Mouse (Mus musculus): ENCODE data around the gene Irgm2.
"Not testable (repeated sequence)": the region's sequence is repeated elsewhere in the genome, so short reads cannot be mapped to it uniquely, and the experiment has no call there.

Irgm2 gene

GRCm38 (mm10) chr11:58211062-58211681 is 11.8 kb downstream of the Irgm2 start:
- in situ Hi-C loops (cut with MboI, MseI) = loop anchor here (10.0 to 25.0 kb wide), 2 partner anchors 556 to 2001 kb away; partner anchors contain the start of gene Srebf1 (in 1 of the 2)

- in situ Hi-C loops (cut with MboI, MseI) = loop anchor here (10.0 to 25.0 kb wide), 2 partner anchors 557 to 2001 kb away; partner anchors contain the start of gene Srebf1 (in 1 of the 2)
Measured at GRCm38 (mm10) chr11:58211682-58212067, 12.3 kb downstream of the Irgm2 start.

- in situ Hi-C loops (cut with MboI, MseI) = loop anchor here (10.0 to 25.0 kb wide), 2 partner anchors 559 to 1998 kb away; partner anchors contain the start of gene Srebf1 (in 1 of the 2)
Measured at GRCm38 (mm10) chr11:58213673-58214342, 14.4 kb downstream of the Irgm2 start.

- in situ Hi-C loops (cut with MboI, MseI) = loop anchor here (5.0 to 25.0 kb wide), 3 partner anchors 32 to 1998 kb away; partner anchors contain the start of gene Srebf1 (in 1 of the 2)
Measured at GRCm38 (mm10) chr11:58214391-58215048, 15.1 kb downstream of the Irgm2 start.

GRCm38 (mm10) chr11:58215049-58215430 is 15.6 kb downstream of the Irgm2 start:
- in situ Hi-C loops (cut with MboI, MseI) = loop anchor here (5.0 to 25.0 kb wide), 3 partner anchors 33 to 1997 kb away; partner anchors contain the start of gene Srebf1 (in 1 of the 2)

- in situ Hi-C loops (cut with MboI, MseI) = loop anchor here (5.0 to 25.0 kb wide), 3 partner anchors 34 to 1996 kb away; partner anchors contain the start of gene Srebf1 (in 1 of the 2)
Measured at GRCm38 (mm10) chr11:58215814-58216213, 16.4 kb downstream of the Irgm2 start.

- in situ Hi-C loops (cut with MboI, MseI) = loop anchor here (5.0 to 25.0 kb wide), 3 partner anchors 35 to 1995 kb away; partner anchors contain the start of gene Srebf1 (in 1 of the 2)
Measured at GRCm38 (mm10) chr11:58216823-58217222, 17.4 kb downstream of the Irgm2 start.

- in situ Hi-C loops (cut with MboI, MseI) = loop anchor here in 1 of 2 experiments (25.0 kb wide), 1 partner anchor 1989 kb away; the partner anchor contains the start of gene Srebf1
Measured at GRCm38 (mm10) chr11:58223751-58224150, 24.3 kb downstream of the Irgm2 start.

GRCm38 (mm10) chr11:58224313-58224712 is 24.9 kb downstream of the Irgm2 start:
- in situ Hi-C loops (cut with MboI, MseI) = loop anchor here in 1 of 2 experiments (25.0 kb wide), 1 partner anchor 1988 kb away; the partner anchor contains the start of gene Srebf1

- in situ Hi-C loops (cut with MboI, MseI) = loop anchor here in 1 of 2 experiments (25.0 kb wide), 1 partner anchor 1987 kb away; the partner anchor contains the start of gene Srebf1
Measured at GRCm38 (mm10) chr11:58224872-58225271, 25.5 kb downstream of the Irgm2 start.

- in situ Hi-C loops (cut with MboI, MseI) = no loop called here
Measured at GRCm38 (mm10) chr11:58225655-58226054, 26.2 kb downstream of the Irgm2 start.

- in situ Hi-C loops (cut with MboI, MseI) = no loop called here
Measured at GRCm38 (mm10) chr11:58226425-58226824, 27.0 kb downstream of the Irgm2 start.

GRCm38 (mm10) chr11:58228021-58228420 is 28.6 kb downstream of the Irgm2 start:
- in situ Hi-C loops (cut with MboI, MseI) = not testable (repeated sequence)

GRCm38 (mm10) chr11:58230396-58230910 is 31.0 kb downstream of the Irgm2 start:
- in situ Hi-C loops (cut with MboI, MseI) = loop anchor here in 1 of 2 experiments (5.0 kb wide), 1 partner anchor 43 kb away; no protein-coding TSS in a partner anchor

GRCm38 (mm10) chr11:58231156-58231555 is 31.7 kb downstream of the Irgm2 start:
- in situ Hi-C loops (cut with MboI, MseI) = loop anchor here in 1 of 2 experiments (5.0 kb wide), 1 partner anchor 44 kb away; no protein-coding TSS in a partner anchor

- in situ Hi-C loops (cut with MboI, MseI) = loop anchor here in 1 of 2 experiments (5.0 kb wide), 1 partner anchor 47 kb away; no protein-coding TSS in a partner anchor
Measured at GRCm38 (mm10) chr11:58234551-58234950, 35.1 kb downstream of the Irgm2 start.

- in situ Hi-C loops (cut with MboI, MseI) = no loop called here
Measured at GRCm38 (mm10) chr11:58235152-58235551, 35.7 kb downstream of the Irgm2 start.

- in situ Hi-C loops (cut with MboI, MseI) = no loop called here
Measured at GRCm38 (mm10) chr11:58238840-58239791, 39.7 kb downstream of the Irgm2 start.

- in situ Hi-C loops (cut with MboI, MseI) = no loop called here
Measured at GRCm38 (mm10) chr11:58247294-58247693, 47.9 kb downstream of the Irgm2 start.

All from T-helper 17 cell (primary cell).